Mouse (Mus musculus) cerebellum, postnatal 14 days (tissue): ENCODE measurements around the gene Pygo2.
A peak's percentile ranks its signal among the peaks of the same experiment; 100 is the strongest.

Source experiments
- DNase-seq, 2 experiments: peaks; one replicate each; pipeline ENCODE4 v3.0.0; 2021; ENCODE audit warnings: mixed read lengths in 2 of 2

Pygo2 gene

DNA sequence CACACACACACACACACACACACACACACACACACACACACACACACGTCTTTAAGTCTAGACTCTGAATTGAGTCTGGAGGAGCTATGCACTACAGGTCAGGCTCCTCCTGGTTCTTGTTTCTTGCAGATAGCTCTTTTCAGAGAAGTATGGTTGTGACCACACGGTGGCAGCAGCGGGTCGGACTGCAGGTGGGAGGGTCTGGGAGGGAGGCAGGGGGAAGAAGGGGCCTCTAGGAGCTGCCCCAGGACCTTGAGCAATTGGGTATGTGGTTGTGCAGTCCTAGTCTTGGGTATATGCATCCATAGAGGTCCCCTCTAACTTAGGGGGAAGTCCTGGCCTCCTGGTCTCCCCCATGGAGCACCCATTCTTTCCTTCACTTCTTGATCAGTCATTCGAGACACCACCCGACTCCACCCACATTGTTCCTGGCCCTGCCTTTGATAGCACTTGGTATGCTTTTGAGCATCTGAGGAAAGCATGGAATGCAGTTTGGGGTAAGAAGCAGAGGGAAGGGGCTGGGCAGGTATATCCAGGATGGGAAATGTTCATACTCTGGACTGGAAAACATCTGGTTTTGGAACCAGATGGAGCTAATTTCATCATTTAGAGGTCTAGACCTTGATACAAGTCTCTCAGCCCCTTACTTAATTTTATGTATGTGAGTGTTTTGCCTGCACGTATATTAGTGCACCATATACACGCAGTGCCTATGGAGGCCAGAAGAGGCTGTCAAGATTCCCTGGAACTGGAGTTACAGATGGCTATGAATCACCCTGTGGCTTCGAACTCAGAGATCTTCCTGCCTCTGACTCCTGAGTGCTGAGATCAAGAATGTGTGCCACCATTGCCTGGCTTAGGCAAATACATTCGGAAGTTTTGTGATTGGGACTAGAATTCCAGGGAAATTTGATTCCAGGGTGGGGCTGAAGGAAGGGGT, 27.0 kb downstream of the Pygo2 start:
- peak; percentile 64 to 79 for DNase-seq

DNA sequence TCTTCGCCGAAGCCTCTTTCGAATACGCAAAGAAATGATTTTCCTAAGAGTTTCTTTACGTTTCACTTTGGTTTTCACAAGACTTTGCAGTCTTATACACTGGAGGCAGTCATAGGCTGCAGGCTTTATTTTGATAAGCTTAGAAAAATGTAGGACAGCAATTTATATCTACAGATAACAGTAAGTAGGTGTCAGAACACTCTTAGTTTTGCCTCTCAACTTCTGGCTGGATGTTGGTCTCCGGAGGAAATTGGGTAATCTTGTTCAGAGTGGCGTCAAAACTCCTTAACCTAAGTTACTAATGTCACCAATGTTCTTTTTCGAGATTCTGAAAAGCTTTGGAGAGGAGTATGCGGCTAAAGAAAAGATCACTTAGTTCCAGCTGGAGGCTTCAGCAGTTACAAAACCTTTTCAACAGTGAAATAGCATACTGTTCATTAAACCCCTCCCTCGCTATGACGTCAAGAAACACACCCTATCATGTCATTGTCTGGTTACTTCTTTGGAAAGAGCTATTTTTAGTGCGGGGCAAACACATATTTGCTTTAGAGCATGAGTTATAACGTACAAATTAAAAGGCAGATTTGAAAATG, 28.5 kb downstream of the Pygo2 start:
- peak in 1 of 2 experiments; percentile 29 for DNase-seq

GRCm38 (mm10) chr3:89458965-89459807, 29.2 kb downstream of the Pygo2 start:
- peak; percentile 96 to 97 for DNase-seq

DNA sequence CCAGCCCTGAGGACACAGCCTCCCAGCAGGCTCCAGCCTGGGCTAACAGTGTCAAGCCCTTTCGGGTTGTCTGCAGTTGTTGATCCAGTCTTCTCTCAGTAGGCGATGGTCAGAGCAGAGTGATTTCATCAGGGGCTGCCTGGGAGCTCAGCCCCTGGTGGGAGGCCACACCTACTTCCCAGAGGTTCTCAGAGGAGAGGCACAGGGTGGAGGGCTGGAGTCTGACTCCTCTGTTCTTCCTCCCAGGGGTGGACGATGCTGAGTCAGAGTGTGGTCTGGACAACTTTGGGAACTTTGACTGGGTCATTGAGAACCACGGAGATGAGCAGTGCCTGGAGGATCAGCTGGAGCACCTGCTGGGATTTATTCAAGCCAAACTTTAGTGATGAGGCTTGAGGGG, 38.3 kb downstream of the Pygo2 start:
- no peak for DNase-seq

GRCm38 (mm10) chr3:89472280-89472679, 42.3 kb downstream of the Pygo2 start:
- no peak for DNase-seq

DNA sequence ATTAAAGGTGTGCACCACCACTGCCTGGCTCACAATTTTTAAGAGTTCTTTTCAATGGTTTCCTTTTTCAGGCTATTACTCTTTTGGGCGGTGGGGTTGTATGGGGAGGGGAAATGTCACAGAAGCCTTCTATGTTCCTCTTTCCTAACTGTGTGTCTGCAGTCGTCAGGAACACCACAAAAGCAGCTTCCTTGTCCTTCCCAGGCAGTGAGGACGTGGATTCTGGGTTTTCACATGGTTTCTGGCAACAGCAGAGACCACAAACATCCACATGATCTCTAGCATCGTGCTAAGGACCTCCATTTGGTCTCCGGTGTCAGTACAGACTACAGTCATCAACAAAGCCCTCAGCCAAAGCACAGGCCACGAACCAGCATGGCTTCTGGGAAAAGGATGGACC, 43.8 kb downstream of the Pygo2 start:
- DNase-seq: no peak

GRCm38 (mm10) chr3:89479055-89479454, 49.0 kb downstream of the Pygo2 start:
- DNase-seq: no peak

DNA sequence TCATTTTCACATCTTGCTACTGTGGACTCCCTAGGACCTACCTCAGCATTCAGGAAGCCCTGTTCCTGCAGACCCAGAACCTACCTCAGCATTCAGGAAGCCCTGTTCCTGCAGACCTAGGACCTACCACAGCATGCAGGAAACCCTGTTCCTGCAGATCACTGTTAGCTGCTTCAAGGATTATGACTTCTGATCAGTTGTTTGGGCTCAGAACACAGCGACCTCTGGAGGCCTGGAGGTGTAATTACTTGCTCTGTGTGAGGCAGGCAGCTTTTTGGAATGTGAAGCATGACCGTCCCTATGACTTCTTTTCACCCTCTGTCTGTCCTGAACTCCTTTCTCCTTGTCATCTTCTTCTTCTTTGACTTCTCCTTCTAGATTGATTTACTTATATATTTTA, 51.5 kb downstream of the Pygo2 start:
- peak in 1 of 2 experiments; percentile 11 for DNase-seq

DNA sequence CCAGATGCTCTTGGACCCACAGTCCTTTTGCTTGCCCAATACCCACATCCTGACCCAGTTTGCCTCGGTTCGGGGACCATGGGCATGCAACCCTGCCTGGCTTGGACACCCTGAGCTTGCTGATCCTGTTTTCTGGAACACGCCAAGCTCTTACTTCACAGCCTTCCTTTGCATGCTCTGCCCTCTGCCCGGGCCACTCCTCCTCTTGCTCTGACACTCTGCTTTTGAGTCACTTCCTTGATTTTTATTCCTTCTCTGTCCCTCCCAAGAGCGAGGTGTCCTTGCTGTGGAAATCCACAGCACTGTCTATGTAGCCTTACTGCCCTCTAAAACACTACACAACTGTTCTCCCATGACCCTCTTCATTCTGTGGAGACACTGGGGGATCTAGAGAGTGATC, 52.2 kb downstream of the Pygo2 start:
- DNase-seq: no peak
